Mouse (Mus musculus) erythroid progenitor cell, adult 5-6 weeks (primary cell): ENCODE results near the gene Dzip1l. TPM values are rescaled to one million over a fixed set of nuclear protein-coding genes. Genes with fewer than 3 reads are reported as not detected.

ENCODE experiments used
- ATAC-seq: replicated peaks from 2 replicates; pipeline ENCODE4 v1.8.0; 2016; ENCODE audit warnings: moderate number of reproducible peaks, mild to moderate bottlenecking, moderate TSS enrichment, inconsistent platforms; ENCODE audit not compliant: poor library complexity, low FRiP score, severe bottlenecking
- total RNA-seq, 2 experiments: library from RNA; stranded (forward) in 1 of 2; stranded (reverse) in 1 of 2; fragments of 150-400 nt in 1 of 2; fragments of 186-747, 209-891 nt in 1 of 2; gene quantifications; 2 replicates each; pipeline versions ENCODE4 v1.2.3 to v1.2.4; 2015 to 2017; ENCODE audit warnings: low replicate concordance in 2 of 2

The Dzip1l gene
- total RNA-seq, 2 experiments from 2014 or later, result not detected

DNA sequence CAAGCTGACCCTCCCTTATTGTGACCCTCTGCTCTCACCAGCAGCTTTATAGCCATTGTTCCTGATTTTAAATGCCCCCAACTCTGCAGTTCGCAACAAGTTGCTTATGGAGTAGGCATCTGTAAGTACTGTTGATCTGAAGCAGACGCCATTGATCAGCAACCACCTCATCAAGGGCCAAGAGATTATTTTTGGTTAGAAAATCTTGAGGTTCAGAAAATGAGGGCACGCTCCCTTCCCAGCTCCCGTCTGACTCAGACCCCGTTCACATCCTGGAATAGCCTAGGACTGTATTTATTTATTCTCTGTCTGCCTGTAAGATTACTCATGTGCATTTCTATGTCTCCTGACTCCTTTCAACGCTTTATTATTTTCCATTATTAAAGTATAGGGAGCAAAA, 16.1 kb downstream of the Dzip1l start:
- no peak for ATAC-seq

DNA sequence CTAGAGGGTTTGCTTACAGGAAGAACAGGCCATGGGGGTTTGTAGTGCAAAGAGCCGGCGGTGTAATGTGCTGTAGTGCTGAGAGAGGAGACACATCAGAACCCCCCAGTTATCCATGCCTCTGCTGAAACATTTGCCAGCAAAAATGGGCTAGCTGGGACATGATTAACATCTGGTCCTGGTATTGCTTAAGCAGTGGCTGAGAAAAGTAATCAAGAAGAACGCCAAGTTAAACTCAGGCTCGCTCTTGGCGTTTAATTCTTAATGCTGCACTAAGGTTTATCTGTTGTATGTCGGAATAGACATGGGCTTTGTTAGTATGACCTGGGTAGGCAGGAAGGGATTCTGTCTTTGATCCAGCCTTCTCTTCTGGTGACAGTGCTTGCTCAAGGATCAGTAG, 16.8 kb downstream of the Dzip1l start:
- no peak for ATAC-seq

DNA sequence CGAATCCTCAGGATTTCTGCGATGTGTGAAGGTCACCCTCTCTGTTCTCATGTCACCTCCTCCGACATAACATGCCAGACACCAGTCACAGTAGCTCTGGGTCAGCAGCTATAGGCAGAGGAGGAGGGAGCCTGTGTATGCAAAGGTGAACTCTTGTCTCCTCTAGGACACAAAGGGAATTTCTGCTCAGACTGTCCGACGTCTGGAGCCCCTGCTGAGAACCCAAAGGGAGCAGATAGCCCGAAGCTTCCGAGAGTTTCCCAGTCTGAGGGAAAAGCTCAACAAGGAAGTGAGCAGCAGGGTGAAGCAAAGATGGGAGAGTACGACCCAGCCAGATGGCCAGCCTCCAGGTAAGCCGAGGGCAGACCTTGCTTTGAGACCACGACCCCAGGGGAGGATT, 31.5 kb downstream of the Dzip1l start:
- no peak for ATAC-seq

DNA sequence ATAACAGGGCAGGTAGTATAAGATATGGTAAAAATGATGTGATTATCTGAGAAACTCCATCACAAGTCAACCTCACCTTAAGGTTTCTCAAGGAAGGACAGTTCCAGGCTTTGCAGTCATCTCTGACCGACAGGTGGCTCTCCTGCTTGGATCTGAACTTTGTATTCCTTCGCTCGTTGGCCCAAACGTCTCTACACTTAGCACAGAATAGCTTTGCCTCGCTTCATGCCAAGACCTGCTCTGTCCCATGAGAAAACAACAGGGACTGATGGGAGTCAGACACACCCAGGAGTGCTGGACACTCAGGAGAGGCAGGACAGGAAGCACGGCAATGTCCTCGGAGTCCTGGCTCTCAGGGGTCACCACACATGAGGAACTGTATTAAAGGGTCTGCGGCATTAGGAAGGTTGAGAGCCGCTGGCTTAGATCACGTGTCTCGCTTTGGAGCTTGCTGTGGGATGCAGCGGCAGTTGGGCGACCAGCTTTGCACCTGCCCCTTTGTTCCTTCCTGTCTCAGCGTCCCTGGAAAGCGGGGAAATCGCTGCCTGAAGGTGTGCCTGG, 32.4 kb downstream of the Dzip1l start:
- no peak for ATAC-seq

DNA sequence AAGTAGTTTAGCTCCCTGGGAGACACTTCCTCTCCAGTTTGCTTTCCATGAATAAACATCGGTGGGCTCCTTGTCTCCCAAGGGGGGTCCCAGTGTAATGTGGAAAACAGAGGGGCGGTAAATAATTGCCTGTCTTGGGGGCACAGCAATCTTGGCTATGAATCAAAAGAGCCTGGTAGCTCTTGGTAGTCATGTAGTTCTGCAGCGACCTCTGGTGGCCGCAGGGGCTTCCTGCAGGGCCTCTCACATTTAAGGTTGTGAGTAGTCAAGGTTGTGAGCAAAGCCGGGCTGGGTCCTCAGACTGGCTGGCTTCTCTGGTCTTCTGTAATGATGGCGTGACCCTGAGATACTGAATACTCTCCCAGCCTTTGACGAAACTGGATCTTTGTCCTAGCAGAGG, 33.1 kb downstream of the Dzip1l start:
- peak; percentile 53 for ATAC-seq

DNA sequence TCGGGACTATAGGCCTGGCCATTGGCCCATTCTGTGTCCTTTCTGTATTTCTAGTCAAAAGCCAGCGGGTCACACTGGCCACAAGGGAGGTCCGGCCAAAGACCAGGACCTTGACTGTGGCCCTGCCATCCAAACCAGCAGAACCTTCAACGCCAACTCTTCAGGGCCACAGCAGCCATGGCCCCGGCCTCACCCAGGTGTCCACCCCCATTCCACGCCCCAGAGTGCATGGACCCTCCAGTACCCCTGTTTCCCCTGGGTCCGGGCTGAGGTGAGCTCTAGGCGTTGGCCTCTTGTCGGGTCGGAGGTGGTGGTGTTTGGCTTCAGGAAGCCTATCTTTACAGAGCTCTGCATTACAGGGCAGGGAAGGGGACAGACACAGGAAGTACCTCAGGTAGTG, 33.6 kb downstream of the Dzip1l start:
- no peak for ATAC-seq

DNA sequence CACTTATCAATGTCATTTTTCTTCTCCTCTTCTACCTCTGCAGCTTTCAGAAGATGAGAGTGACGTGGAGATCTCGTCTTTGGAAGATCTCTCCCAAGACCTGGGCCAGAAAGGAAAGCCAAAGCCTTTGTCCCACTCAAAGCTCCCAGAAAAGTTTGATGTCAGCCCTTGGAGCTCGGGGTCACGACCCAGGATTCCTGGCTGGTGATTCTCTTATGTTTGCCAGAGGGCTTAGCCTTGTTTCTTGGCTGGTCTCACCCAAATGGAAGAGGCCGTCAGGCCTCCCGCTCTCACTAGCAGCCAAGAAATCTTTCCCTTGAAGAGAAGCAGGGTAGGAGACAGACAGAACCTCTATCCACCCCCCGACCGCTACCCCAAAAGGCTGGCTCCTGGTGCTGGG, 38.3 kb downstream of the Dzip1l start:
- no peak for ATAC-seq

DNA sequence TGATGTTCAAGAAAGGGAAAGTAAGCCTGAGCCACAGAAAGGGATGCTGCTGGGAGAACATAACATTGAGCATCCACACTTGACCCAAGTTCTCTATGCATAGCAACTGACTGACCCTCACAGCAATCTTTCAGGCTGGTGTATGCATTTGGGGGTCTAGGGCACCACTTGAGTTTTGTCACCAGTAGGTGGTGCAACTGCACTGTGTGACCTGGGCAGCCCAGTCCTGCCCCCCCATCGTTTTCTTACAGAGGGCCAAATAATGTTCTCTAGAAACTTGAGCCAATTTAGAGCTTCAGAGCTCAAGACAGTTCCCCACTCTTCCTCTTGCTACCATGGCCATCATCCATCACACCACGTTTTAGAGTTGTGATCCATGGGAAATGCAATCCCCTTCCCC, 42.3 kb downstream of the Dzip1l start:
- ATAC-seq, result no peak

DNA sequence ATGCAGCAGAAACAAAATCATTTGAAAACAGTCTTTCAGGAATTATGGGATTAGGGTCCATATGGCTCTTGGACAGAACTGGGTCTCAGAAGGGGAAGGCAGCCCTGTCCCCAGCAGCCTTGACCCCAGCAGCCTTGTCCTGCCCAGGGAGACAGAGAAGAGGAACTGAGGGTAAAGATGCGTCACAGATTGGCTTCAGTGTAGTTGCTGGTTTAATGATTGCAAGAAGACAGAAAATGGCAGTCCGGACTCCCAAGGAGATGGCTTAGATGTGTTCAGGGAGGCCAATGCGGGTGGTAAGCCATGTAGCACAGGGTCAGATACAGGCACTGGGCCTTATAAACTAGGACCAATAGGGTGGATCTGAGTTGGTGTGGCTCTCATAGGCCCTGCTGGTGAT, 46.4 kb downstream of the Dzip1l start:
- no peak for ATAC-seq

DNA sequence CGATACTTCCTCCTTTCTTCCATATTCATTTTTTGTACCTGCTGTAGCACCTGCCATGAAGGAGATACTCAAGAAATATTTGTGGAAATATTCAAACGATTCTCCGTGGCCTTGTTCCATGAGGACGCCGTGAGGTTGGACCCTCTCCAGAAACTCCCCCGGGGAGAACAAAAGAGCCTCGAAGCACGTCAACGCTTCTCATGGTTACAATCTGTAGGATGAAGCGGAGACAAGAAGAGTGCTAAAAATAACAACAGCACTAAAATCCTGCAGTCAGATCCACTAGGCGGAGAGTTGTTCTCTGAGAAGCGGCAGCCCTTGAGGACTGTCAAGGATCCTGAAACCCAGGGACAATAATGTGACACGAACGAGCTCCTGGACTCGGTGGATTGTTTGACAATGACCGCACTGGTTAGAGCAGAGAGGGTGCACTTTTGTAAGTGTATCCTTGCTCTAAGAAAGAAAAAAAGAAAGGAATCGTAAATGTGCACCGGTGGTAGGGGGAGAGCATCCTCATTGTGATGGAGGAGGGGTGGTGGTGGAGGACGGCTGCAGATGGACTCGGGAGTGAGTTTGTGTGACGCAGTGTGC, 52.8 kb downstream of the Dzip1l start:
- ATAC-seq, result no peak

DNA sequence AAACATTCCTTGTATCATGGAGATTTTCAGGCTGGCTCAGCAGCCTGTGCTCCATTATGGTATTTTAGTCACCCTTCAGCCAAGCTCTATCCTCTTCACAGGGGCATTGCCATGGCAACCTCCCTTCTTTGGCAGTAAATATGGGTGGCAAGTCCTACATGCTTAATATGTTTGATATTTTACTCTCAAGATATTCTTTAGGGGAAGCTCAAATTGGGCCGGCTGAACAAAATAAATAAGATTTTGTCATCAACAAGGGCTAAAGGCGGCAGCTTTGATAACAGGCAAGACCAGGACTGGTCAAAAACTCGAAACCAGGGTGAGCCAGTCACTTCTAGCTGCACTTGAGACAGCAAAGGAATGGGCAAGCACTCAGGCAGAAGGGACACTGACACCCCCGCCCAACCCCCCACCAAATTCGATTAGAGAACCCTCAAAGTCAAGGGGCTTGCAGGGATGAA, 55.8 kb downstream of the Dzip1l start:
- no peak for ATAC-seq

DNA sequence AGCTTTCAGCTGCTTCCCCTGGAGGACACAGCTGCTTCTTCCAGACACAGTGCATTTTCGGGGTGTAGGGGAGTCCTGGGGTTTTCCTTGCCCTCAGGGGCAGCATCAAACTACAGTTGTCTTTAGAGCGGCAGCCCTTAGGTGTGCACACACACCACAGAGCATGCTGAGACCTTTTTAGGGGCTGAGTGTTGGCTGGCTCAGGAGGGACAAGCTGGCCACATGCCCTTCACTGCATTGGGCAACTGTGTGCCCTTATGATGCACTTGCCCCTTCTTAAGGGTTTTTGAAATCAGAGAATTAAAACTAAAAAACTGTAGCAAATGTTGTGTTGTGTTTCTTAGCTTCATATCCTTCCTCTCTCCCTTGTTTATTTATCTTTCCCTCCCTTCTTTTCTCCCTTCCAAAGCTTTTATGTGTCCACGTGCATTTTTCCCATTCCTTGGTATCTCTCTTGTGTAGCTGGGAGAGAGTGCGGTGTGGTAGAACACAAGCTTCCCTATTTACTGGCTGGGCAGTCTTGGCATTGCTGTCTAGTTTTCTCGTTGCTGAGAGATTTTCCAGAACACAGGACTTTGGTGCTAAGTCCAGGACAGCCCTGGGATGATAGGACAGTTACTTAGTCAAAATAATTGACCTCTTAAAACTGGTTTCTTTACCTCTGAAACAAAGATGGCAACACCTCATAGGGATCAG, 56.4 kb downstream of the Dzip1l start:
- ATAC-seq, result no peak

DNA sequence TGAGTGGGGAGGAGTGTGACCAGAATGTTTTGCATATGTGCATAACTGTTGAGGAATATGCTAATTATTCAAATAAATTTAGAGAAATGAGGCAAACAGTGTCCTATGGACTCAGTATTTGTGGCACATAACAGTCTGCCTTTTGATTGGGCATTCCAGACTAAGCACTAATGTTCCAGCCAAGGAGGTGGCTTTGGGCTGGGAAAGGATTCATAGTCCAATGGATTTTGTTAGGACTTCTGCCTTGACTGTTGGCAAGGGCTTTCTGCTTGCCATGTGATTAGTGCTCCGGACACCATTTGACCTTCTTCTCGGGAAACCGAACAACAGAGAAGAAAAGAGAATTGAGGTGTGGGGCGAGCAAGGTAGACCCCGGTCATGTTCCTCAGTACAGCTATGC, 60.5 kb downstream of the Dzip1l start:
- no peak for ATAC-seq

DNA sequence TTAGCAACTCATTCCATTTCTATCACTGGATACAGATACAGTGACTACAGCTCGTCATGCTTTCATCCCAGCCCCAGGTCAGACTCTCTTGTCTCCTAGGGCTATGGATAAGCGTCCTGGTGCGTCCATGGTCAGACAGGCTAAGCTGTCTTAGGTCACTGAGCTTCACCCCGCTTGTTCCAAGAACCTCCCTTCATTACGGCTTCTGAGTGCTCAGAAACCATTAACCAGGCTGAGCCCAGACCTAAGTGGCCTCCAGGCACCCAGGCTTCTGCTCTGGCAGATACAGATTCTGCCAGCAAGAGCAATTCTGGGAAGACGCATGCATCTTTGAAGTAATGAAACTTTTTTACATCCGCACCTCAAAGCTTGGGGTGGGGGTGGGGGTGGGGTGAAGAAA, 61.1 kb downstream of the Dzip1l start:
- no peak for ATAC-seq

DNA sequence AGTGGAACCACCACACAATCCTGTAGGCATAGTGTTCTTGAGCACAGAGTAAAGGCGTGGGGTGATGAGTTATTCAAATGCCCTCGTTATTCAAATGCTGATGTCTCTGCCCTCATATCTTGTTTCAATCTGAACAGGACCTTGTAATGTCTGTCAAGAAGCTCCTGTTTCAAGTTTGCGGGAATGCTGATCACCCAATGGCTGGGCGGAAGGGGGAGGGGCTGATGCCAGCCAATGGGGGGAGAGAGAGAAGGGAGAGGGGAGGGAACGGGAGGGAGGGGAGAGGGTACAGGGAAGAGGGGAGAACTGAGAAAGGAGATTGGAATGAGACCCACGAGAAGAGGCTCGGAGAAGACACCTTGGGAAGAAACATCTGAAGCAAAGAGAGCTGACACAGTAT, 65.7 kb downstream of the Dzip1l start:
- no peak for ATAC-seq

DNA sequence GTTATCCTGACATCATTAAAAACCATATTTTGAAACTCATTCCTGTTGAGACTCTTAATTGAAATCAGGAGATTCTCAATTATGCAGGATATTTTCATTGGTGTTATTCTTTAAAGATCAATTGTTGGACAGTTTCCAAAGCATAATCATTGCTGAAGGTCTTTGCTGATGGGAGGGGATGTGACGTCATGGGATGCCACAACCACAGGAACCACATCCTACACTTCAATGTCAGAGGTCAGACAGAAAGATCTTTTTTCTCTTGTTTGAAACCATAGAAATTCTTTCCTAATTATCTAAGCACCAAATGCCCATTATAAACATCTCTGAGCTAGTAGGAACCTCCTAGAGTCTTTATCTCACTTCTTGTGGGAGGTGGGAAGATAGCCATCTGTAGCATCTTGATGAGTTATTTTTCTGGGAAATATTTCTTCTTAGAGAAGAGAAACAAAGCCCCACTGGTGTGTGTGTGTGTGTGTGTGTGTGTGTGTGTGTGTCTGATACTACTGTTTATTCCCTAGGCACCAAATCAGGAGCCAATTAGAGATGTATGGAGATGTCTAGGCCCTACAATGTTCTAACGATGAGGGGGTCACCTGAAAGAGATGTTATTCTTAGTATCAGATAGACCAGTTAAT, 70.6 kb downstream of the Dzip1l start:
- no peak for ATAC-seq

DNA sequence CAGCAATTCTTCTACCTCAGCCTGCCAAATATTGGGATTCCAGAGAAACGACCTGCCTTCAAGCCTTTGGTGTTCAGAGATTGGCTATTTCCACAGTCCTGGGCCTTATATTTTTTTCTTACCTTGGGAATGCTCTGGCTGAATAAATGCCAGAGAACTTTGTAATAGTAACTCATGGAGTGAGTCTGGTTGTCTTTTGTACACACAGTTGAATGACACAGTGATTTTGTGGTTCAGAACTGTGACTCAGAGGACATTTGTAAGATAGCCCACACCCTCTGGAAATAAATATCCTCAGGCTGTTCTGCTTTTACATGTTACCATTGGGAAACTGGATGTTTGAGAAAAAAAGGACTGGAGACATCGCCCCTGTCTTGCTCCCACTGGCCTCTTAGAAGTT, 71.9 kb downstream of the Dzip1l start:
- ATAC-seq, result no peak

DNA sequence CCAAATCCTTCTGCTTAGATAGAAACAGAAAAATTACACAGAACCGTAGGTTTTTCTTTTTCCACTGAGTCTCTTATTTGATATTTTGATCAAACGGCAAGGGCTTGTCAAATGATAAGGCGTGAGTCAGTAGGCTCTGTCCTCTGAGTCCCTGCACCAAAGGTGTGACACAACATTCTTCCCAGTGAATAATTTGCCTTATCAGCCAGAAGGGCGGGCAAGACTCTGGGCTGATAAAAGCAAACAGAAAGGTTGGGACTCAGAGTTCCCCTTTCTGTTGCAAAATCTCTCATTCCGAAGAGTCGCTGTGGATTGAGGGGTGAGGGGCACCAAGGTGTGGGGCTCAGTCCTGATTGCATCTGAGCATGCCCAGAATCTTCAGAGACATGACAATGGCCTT, 72.9 kb downstream of the Dzip1l start:
- no peak for ATAC-seq

DNA sequence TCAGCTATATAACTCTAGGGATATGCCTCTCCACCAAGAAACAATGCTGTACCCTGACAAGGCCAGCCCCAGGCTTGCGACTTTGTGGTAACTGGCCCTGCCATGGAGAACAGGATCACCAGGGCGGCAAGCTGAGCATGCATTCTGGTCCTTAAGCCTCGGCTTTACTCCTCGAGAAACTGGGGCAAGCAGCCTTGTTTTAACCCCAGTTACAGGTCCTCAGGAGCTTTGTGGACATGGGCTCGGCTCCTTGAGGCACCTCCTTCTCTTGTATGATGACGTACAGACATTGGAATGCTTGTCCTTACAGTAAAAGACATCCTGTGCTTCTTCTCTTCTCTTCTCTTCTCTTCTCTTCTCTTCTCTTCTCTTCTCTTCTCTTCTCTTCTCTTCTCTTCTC, 74.4 kb downstream of the Dzip1l start:
- no peak for ATAC-seq

DNA sequence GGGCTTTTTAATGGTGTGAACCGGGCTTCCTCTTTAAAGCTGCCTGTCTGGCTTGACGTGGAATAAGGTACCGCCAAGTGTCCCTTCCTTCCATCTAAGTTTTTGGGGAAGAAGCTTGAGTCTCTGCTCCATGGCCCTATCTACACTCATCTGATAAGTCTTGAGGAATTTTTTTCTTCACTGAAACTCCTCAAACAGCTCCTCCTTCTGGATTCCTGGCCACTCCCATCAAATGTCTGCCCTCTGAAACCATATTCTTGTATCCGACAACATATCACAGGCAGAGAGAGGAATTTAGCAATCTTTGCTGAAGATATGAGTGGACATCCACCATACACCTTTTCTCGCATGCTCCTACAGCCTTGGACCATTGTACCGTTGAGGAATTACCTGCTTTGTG, 77.0 kb downstream of the Dzip1l start:
- no peak for ATAC-seq

DNA sequence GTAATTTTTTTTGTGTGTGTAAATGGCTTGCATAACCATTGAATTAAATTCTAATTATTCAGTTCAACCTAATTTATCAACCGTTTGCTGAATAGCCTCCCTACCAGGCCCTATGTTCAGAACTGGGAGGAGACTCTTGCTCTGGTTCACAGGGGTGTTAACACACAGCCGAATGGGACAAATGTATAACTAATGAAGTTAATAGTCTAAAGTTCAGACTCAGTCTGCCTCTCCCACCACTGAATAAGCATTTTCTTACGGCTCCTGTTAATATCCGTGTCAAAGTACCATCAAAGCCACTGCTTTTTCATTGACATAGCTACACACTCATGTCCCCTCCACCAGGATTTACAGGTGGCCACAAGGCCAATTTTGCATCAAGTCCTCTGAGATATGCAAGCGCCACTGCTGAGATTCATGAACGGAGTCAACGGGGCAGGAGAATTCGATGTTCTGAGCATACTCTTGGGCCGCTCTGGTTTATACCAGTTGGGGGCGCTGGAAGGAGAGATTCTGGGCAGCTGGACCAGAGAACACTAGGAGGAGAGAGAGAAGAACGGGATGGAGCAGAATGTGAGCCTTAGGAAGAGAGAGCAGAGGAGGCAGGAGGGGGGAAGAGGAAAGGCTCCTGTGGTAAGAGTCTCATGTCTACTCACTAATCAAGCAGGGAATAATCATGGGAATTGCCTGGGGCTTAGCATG, 78.3 kb downstream of the Dzip1l start:
- ATAC-seq, result no peak
